Mouse (Mus musculus): ENCODE measurements around the gene Igdcc3. TPM values are rescaled to one million over a fixed set of nuclear protein-coding genes. Genes with fewer than 3 reads are reported as not detected.
"Not testable (repeated sequence)": the region's sequence is repeated elsewhere in the genome, so short reads cannot be mapped to it uniquely, and the experiment has no call there.

Igdcc3 gene
- polyA plus RNA-seq, 1 experiment from 2014 or later, result 0.12 TPM

- H3K4me2 ChIP-seq (ENCODE audit: low read depth, low read length); H3K9me3 ChIP-seq (ENCODE audit: control insufficient read depth, low read length); H3K36me3 ChIP-seq (ENCODE audit: control insufficient read depth, insufficient read depth, low read length); H3K27ac ChIP-seq (ENCODE audit: low read length); H3K9ac ChIP-seq (ENCODE audit: low read depth, low read length); ATAC-seq; H3K4me3 ChIP-seq (ENCODE audit: low read length); H3K4me1 ChIP-seq (ENCODE audit: control insufficient read depth, insufficient read depth, low read length); H3K27me3 ChIP-seq (replicated peaks; ENCODE audit: control insufficient read depth, insufficient read depth, low read length): not testable (repeated sequence)
- WGBS, result 88% methylated on average over 7 of the region's 9 CpGs
These were observed 66.2 kb downstream of the Igdcc3 start for GRCm38 (mm10) chr9:65207041-65207815.

- Histone ChIP-seq H3K4me3 (ENCODE audit: low read length) (no peak overlapping the region), H3K9me3 (ENCODE audit: control insufficient read depth, low read length) (no peaks in the 10 kb centered on the region), H3K36me3 (ENCODE audit: control insufficient read depth, insufficient read depth, low read length) (no peaks in the 10 kb centered on the region), H3K27me3 (replicated peaks; ENCODE audit: control insufficient read depth, insufficient read depth, low read length) (no peaks in the 10 kb centered on the region), H3K27ac (ENCODE audit: low read length) (no peak overlapping the region), H3K4me1 (ENCODE audit: control insufficient read depth, insufficient read depth, low read length) (0 out of 2 replicates have a peak, but pooled peaks cover 3% of the 10 kb centered on the region), H3K9ac (ENCODE audit: low read depth, low read length) (no peak overlapping the region), H3K4me2 (ENCODE audit: low read depth, low read length) (no peak overlapping the region)
- ATAC-seq, result no peak
- WGBS, result 92% methylated on average over 32 of the region's 32 CpGs
These were observed 67.5 kb downstream of the Igdcc3 start for GRCm38 (mm10) chr9:65208293-65209179.

- no peak for ATAC-seq
These were observed 70.6 kb downstream of the Igdcc3 start for GRCm38 (mm10) chr9:65211598-65211997.

GRCm38 (mm10) chr9:65214425-65214777 lies 73.4 kb downstream of the Igdcc3 start:
- 10% methylated on average over 10 of the region's 10 CpGs for WGBS
- Histone ChIP-seq H3K27me3 (replicated peaks; ENCODE audit: control insufficient read depth, insufficient read depth, low read length) (no peaks in the 10 kb centered on the region), H3K4me1 (ENCODE audit: control insufficient read depth, insufficient read depth, low read length) (peaks cover 21% of the 10 kb centered on the region), H3K36me3 (ENCODE audit: control insufficient read depth, insufficient read depth, low read length) (no peaks in the 10 kb centered on the region), H3K4me3 (ENCODE audit: low read length) (peak overlapping the region; percentile 61), H3K27ac (ENCODE audit: low read length) (peak overlapping the region; percentile 99), H3K9me3 (ENCODE audit: control insufficient read depth, low read length) (no peaks in the 10 kb centered on the region), H3K4me2 (ENCODE audit: low read depth, low read length) (peak overlapping the region; percentile 91), H3K9ac (ENCODE audit: low read depth, low read length) (peak overlapping the region; percentile 84)
- peak; percentile 43 for ATAC-seq

More at GRCm38 (mm10) chr9:65211598-65211997, 70.6 kb downstream of the Igdcc3 start:
- H3K36me3 ChIP-seq (ENCODE audit: control insufficient read depth, insufficient read depth, low read length), result no peaks in the 10 kb centered on the region
- no peak overlapping the region for H3K9ac ChIP-seq (ENCODE audit: low read depth, low read length)
- H3K4me2 ChIP-seq (ENCODE audit: low read depth, low read length), result no peak overlapping the region
- WGBS, result 39% methylated on average over 1 of the region's 1 CpGs
- H3K27ac ChIP-seq (ENCODE audit: low read length), result no peak overlapping the region
- no peaks in the 10 kb centered on the region for H3K27me3 ChIP-seq (replicated peaks; ENCODE audit: control insufficient read depth, insufficient read depth, low read length)
- H3K4me1 ChIP-seq (ENCODE audit: control insufficient read depth, insufficient read depth, low read length), result peaks cover 4% of the 10 kb centered on the region
- H3K9me3 ChIP-seq (ENCODE audit: control insufficient read depth, low read length), result no peaks in the 10 kb centered on the region
- H3K4me3 ChIP-seq (ENCODE audit: low read length), result no peak overlapping the region

GRCm38 (mm10) chr9:65214778-65215493 lies 73.9 kb downstream of the Igdcc3 start:
- H3K4me2 ChIP-seq (ENCODE audit: low read depth, low read length), result peak overlapping the region; percentile 91
- no peaks in the 10 kb centered on the region for H3K36me3 ChIP-seq (ENCODE audit: control insufficient read depth, insufficient read depth, low read length)
- under 1% methylated on average over 59 of the region's 59 CpGs for WGBS
- H3K9ac ChIP-seq (ENCODE audit: low read depth, low read length), result peak overlapping the region; percentile 84
- peak overlapping the region; percentile 99 for H3K27ac ChIP-seq (ENCODE audit: low read length)
- peak overlapping the region; percentile 61 for H3K4me3 ChIP-seq (ENCODE audit: low read length)
- ATAC-seq, result peak; percentile 93
- no peaks in the 10 kb centered on the region for H3K27me3 ChIP-seq (replicated peaks; ENCODE audit: control insufficient read depth, insufficient read depth, low read length)
- peaks cover 21% of the 10 kb centered on the region for H3K4me1 ChIP-seq (ENCODE audit: control insufficient read depth, insufficient read depth, low read length)
- H3K9me3 ChIP-seq (ENCODE audit: control insufficient read depth, low read length), result no peaks in the 10 kb centered on the region

GRCm38 (mm10) chr9:65215494-65216126 lies 74.6 kb downstream of the Igdcc3 start:
- Histone ChIP-seq H3K4me2 (ENCODE audit: low read depth, low read length) (peak overlapping the region; percentile 91), H3K36me3 (ENCODE audit: control insufficient read depth, insufficient read depth, low read length) (no peaks in the 10 kb centered on the region), H3K4me3 (ENCODE audit: low read length) (peak overlapping the region; percentile 61), H3K27ac (ENCODE audit: low read length) (peak overlapping the region; percentile 99), H3K9ac (ENCODE audit: low read depth, low read length) (peak overlapping the region; percentile 84), H3K9me3 (ENCODE audit: control insufficient read depth, low read length) (no peaks in the 10 kb centered on the region), H3K4me1 (ENCODE audit: control insufficient read depth, insufficient read depth, low read length) (peaks cover 21% of the 10 kb centered on the region), H3K27me3 (replicated peaks; ENCODE audit: control insufficient read depth, insufficient read depth, low read length) (no peaks in the 10 kb centered on the region)
- ATAC-seq, result peak; percentile 78
- WGBS, result 4% methylated on average over 31 of the region's 31 CpGs

- no peak overlapping the region; the same call in 1 of the 2 replicates for H3K9ac ChIP-seq (ENCODE audit: low read depth, low read length)
- no peaks in the 10 kb centered on the region for H3K36me3 ChIP-seq (ENCODE audit: control insufficient read depth, insufficient read depth, low read length)
- peak overlapping the region; percentile 66 for H3K27ac ChIP-seq (ENCODE audit: low read length)
- peaks cover 18% of the 10 kb centered on the region for H3K4me1 ChIP-seq (ENCODE audit: control insufficient read depth, insufficient read depth, low read length)
- no peak for ATAC-seq
- H3K9me3 ChIP-seq (ENCODE audit: control insufficient read depth, low read length), result no peaks in the 10 kb centered on the region
- H3K4me3 ChIP-seq (ENCODE audit: low read length), result no peak overlapping the region
- 43% methylated on average over 8 of the region's 8 CpGs for WGBS
- peak overlapping the region; percentile 32; the same call in 1 of the 2 replicates for H3K4me2 ChIP-seq (ENCODE audit: low read depth, low read length)
- H3K27me3 ChIP-seq (replicated peaks; ENCODE audit: control insufficient read depth, insufficient read depth, low read length), result no peaks in the 10 kb centered on the region
These were observed 76.0 kb downstream of the Igdcc3 start for GRCm38 (mm10) chr9:65216972-65217371.

- no peaks in the 10 kb centered on the region for H3K36me3 ChIP-seq (ENCODE audit: control insufficient read depth, insufficient read depth, low read length)
- peak overlapping the region; percentile 3; the same call in 1 of the 2 replicates for H3K4me2 ChIP-seq (ENCODE audit: low read depth, low read length)
- H3K27ac ChIP-seq (ENCODE audit: low read length), result peak overlapping the region; percentile 66
- H3K9ac ChIP-seq (ENCODE audit: low read depth, low read length), result peak overlapping the region; percentile 15; the same call in 1 of the 2 replicates
- no peak overlapping the region for H3K4me3 ChIP-seq (ENCODE audit: low read length)
- no peaks in the 10 kb centered on the region for H3K27me3 ChIP-seq (replicated peaks; ENCODE audit: control insufficient read depth, insufficient read depth, low read length)
- H3K4me1 ChIP-seq (ENCODE audit: control insufficient read depth, insufficient read depth, low read length), result peaks cover 18% of the 10 kb centered on the region
- no peaks in the 10 kb centered on the region for H3K9me3 ChIP-seq (ENCODE audit: control insufficient read depth, low read length)
- 49% methylated on average over 6 of the region's 6 CpGs for WGBS
- ATAC-seq, result no peak
These were observed 76.7 kb downstream of the Igdcc3 start for GRCm38 (mm10) chr9:65217661-65218060.

Data from intestine, embryonic 16.5 days (tissue).